In the genomic region with DNA sequence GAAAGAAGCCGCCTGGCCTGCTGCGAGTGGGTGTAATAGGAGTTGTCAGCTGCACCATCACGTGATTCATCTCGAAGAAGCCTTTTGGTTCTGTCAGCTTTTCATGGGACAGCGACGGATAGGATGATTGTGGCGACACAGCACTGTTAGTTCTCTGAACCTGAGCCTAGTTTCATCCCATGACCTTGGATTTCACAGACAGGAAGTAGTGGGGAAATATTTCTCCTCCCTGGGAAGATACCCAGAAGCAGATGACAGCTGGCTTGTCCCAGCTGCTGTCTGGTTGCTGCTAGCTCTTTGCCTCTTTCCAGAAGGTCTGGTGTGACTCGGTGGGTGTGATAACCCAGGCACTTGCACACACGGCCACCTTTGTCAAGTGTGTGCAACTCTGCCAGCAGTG, we compare ENCODE assay signal across 9 mouse cellular contexts. TPM values are rescaled to one million over a fixed set of nuclear protein-coding genes. Genes with fewer than 3 reads are reported as not detected.
DNase-seq lines count a peak whose midpoint lies in the region; ATAC-seq and TF ChIP-seq lines count a peak whose summit lies in the region.
"Had no signal": no experiment of that assay in that cellular context is flagged by ENCODE, and none has a peak within 500 bp of the region (broad histone marks: within the 10 kb centered on the region; RNA-seq: fewer than 3 reads in every experiment).

No protein-coding gene starts in this region.

- no peaks in the 10 kb centered on the region for H3K27me3 ChIP-seq in midbrain, embryonic 11.5 days (ENCODE audit: control insufficient read depth, insufficient read depth, low read length)
- H3K27me3 ChIP-seq in midbrain, postnatal 0 days (ENCODE audit: insufficient read depth, low read length), result no peaks in the 10 kb centered on the region

- intact Hi-C loops in heart, postnatal 10 days (cut with DNase I), result loop anchor here (5.0 kb wide), 2 partner anchors 78 to 263 kb away; a partner anchor contains a TSS

- no peaks in the 10 kb centered on the region; the same call in 1 of the 2 replicates for H3K4me1 ChIP-seq in midbrain, embryonic 11.5 days (ENCODE audit: control insufficient read depth, insufficient read depth, low read length)
- H3K4me1 ChIP-seq in midbrain, postnatal 0 days (ENCODE audit: insufficient read depth, low read length), result no peaks in the 10 kb centered on the region

- H3K4me2 ChIP-seq in midbrain, embryonic 11.5 days, result no peak overlapping the region
- H3K4me2 ChIP-seq in midbrain, postnatal 0 days (ENCODE audit: low read depth, low read length, poor library complexity, severe bottlenecking), result no peak overlapping the region

- no peak for TF ChIP-seq CTCF in midbrain, postnatal 0 days (IDR thresholded peaks at IDR 0.05)

- H3K27ac ChIP-seq in midbrain, embryonic 11.5 days (ENCODE audit: low read depth, low read length), result no peak overlapping the region
- H3K27ac ChIP-seq in midbrain, postnatal 0 days (ENCODE audit: low read depth, low read length), result no peak overlapping the region

- no peak overlapping the region for H3K9ac ChIP-seq in midbrain, embryonic 11.5 days (ENCODE audit: low read length)
- no peak overlapping the region for H3K9ac ChIP-seq in midbrain, postnatal 0 days (replicated peaks; ENCODE audit: low read length, poor library complexity, severe bottlenecking)

- 88% methylated on average over 9 of the region's 9 CpGs for WGBS in midbrain, embryonic 11.5 days
- WGBS in midbrain, postnatal 0 days, result 77% methylated on average over 9 of the region's 9 CpGs

- peak; percentile 70 for DNase-seq in midbrain, embryonic 11.5 days (ENCODE audit: low spot score, missing footprints)
- no peak for DNase-seq in midbrain, postnatal 0 days (ENCODE audit: low spot score)
- DNase-seq in heart, postnatal 10 days, result peak; percentile 65
- DNase-seq in kidney, postnatal 4 days, result peak; percentile 54 to 59
- peak; percentile 54 for DNase-seq in yolk sac, embryonic 10.5 days (ENCODE audit: low spot score)
- DNase-seq in B cell, adult 2 months, result no peak
- no peak for DNase-seq in retina, postnatal 1 day
- DNase-seq: spleen, adult 18-20 months had no signal

- H3K4me3 ChIP-seq in midbrain, embryonic 11.5 days (ENCODE audit: low read depth, low read length), result no peak overlapping the region
- H3K4me3 ChIP-seq in midbrain, postnatal 0 days (ENCODE audit: low read depth, low read length), result no peak overlapping the region
- H3K4me3 ChIP-seq: erythroblast, embryonic 14.5 days had no signal

- no peaks in the 10 kb centered on the region for H3K36me3 ChIP-seq in midbrain, embryonic 11.5 days (ENCODE audit: control insufficient read depth, insufficient read depth, low read length)
- H3K36me3 ChIP-seq in midbrain, postnatal 0 days (ENCODE audit: insufficient read depth, low read length), result no peaks in the 10 kb centered on the region

- ATAC-seq in midbrain, embryonic 11.5 days (ENCODE audit: low FRiP score), result no peak
- no peak for ATAC-seq in midbrain, postnatal 0 days (ENCODE audit: low FRiP score)

- H3K9me3 ChIP-seq in midbrain, embryonic 11.5 days (ENCODE audit: control insufficient read depth, low read length), result no peaks in the 10 kb centered on the region
- H3K9me3 ChIP-seq in midbrain, postnatal 0 days (ENCODE audit: low read length), result no peaks in the 10 kb centered on the region

RNA-seq across cellular contexts. Expression of a gene that starts 39.0 kb away (rescaled TPM):
- polyA plus RNA-seq in midbrain, embryonic 11.5 days (2014; fragmentation: Nextera tagmentation; extraction: Ambion mirVana), result 3.2 and 3.8 TPM in 2 replicates
- total RNA-seq in midbrain, postnatal 0 days (2014; rRNA removed), result 10.0 and 16.2 TPM in 2 replicates
- 2.3 and 3.7 TPM in 2 replicates for polyA plus RNA-seq in midbrain, postnatal 0 days (2015; fragmentation: Nextera tagmentation; extraction: Ambion mirVana)
- 10 to 100 TPM; 68.0 to 97.9 TPM for total RNA-seq in heart, postnatal 10 days (2021)
- polyA plus RNA-seq: erythroblast, embryonic 14.5 days had no signal

Comparison
In these comparisons a context has a peak if more than half of its experiments do, and no peak if none do; other contexts are left out.
1. DNase-seq: peak in midbrain, embryonic 11.5 days (single experiment), heart, postnatal 10 days (2 of 2), kidney, postnatal 4 days (2 of 2) and yolk sac, embryonic 10.5 days (single experiment); none in midbrain, postnatal 0 days (single experiment), B cell, adult 2 months (0 of 2) and retina, postnatal 1 day (single experiment).